21 mouse cellular contexts compared by ENCODE assay signal in the genomic region with DNA sequence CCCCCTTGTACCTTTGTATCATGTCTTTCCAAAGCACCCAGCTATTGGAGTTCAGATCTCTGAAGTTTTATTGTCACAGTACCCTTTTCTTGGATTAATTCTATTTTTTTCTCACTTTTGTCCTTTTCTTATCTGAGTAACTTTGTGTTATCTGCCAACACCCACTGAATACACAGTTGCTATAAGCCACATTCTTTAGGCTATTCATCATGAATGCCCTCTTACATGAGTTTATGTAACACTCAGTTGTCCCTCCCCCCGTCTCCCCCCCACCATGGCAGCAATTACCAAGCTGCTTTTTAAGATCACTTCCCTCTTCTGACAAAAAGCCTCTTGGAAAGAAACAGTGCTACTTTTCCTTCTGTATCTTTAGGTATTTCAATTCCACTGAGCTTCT.
DNase-seq lines count a peak whose midpoint lies in the region; ATAC-seq and TF ChIP-seq lines count a peak whose summit lies in the region.
"Had no signal": no experiment of that assay in that cellular context is flagged by ENCODE, and none has a peak within 500 bp of the region (broad histone marks: within the 10 kb centered on the region; RNA-seq: fewer than 3 reads in every experiment).

No protein-coding gene starts in this region.

- no peak overlapping the region for H3K9ac ChIP-seq in lung, postnatal 0 days (replicated peaks; ENCODE audit: low read depth)
- H3K9ac ChIP-seq in intestine, embryonic 15.5 days, result no peak overlapping the region
- H3K9ac ChIP-seq in stomach, embryonic 15.5 days, result no peak overlapping the region
- H3K9ac ChIP-seq: embryonic facial prominence, embryonic 12.5 days; embryonic facial prominence, embryonic 15.5 days; hindbrain, embryonic 12.5 days; hindbrain, embryonic 15.5 days had no signal

- no peaks in the 10 kb centered on the region for H3K36me3 ChIP-seq in lung, postnatal 0 days (ENCODE audit: insufficient read depth, low read length)
- no peaks in the 10 kb centered on the region for H3K36me3 ChIP-seq in intestine, embryonic 15.5 days
- H3K36me3 ChIP-seq in stomach, embryonic 15.5 days, result no peaks in the 10 kb centered on the region
- H3K36me3 ChIP-seq: embryonic facial prominence, embryonic 12.5 days; embryonic facial prominence, embryonic 15.5 days; hindbrain, embryonic 12.5 days; hindbrain, embryonic 15.5 days had no signal

- no peak overlapping the region for H3K4me3 ChIP-seq in lung, postnatal 0 days (ENCODE audit: low read depth, low read length)
- H3K4me3 ChIP-seq in intestine, embryonic 15.5 days (replicated peaks), result no peak overlapping the region
- no peak overlapping the region for H3K4me3 ChIP-seq in stomach, embryonic 15.5 days (replicated peaks)
- H3K4me3 ChIP-seq: embryonic facial prominence, embryonic 12.5 days; embryonic facial prominence, embryonic 15.5 days; hindbrain, embryonic 12.5 days; hindbrain, embryonic 15.5 days had no signal

- peak; percentile 7; the same call in 1 of the 2 replicates for TF ChIP-seq EP300 in lung, postnatal 0 days (IDR thresholded peaks at IDR 0.05)

- H3K27ac ChIP-seq in lung, postnatal 0 days (ENCODE audit: low read length), result no peak overlapping the region
- H3K27ac ChIP-seq in intestine, embryonic 15.5 days, result no peak overlapping the region
- H3K27ac ChIP-seq in stomach, embryonic 15.5 days, result no peak overlapping the region
- H3K27ac ChIP-seq: embryonic facial prominence, embryonic 12.5 days; embryonic facial prominence, embryonic 15.5 days; hindbrain, embryonic 12.5 days; hindbrain, embryonic 15.5 days had no signal

- ATAC-seq in lung, postnatal 0 days, result peak; percentile 78
- ATAC-seq in intestine, embryonic 15.5 days, result peak; percentile 94
- ATAC-seq in stomach, embryonic 15.5 days (ENCODE audit: insufficient read depth, low FRiP score, low read depth), result peak; percentile 77; the same call in 1 of the 2 replicates
- no peak for ATAC-seq in inflammation-experienced regulatory T-cells, adult 6 months
- ATAC-seq: forebrain, embryonic 14.5 days; Patski had no signal

- WGBS in lung, postnatal 0 days, result 15% methylated on average over 1 of the region's 1 CpGs
- 39% methylated on average over 1 of the region's 1 CpGs for WGBS in intestine, embryonic 15.5 days
- 66% methylated on average over 1 of the region's 1 CpGs for WGBS in stomach, embryonic 15.5 days

- DNase-seq in lung, postnatal 0 days (ENCODE audit: low spot score), result peak; percentile 36
- DNase-seq in lung, postnatal 14 days, result no peak
- DNase-seq in retina, postnatal 1 day, result no peak
- no peak for DNase-seq in cerebellum, adult 9-10 months
- DNase-seq: adrenal gland, postnatal 10 days; adrenal gland, postnatal 36 days; cerebellum, adult 18-20 months; cerebellum, adult 9-11 months; cerebellum, postnatal 25 days; gastrocnemius, postnatal 10 days; gastrocnemius, postnatal 36 days had no signal

- H3K4me2 ChIP-seq in lung, postnatal 0 days (replicated peaks; ENCODE audit: low read depth, low read length), result no peak overlapping the region
- H3K4me2 ChIP-seq in intestine, embryonic 15.5 days (replicated peaks), result no peak overlapping the region
- H3K4me2 ChIP-seq in stomach, embryonic 15.5 days, result no peak overlapping the region
- H3K4me2 ChIP-seq: embryonic facial prominence, embryonic 12.5 days; embryonic facial prominence, embryonic 15.5 days; heart, embryonic 11.5 days; hindbrain, embryonic 12.5 days; hindbrain, embryonic 15.5 days had no signal

- no peaks in the 10 kb centered on the region for H3K4me1 ChIP-seq in lung, postnatal 0 days (ENCODE audit: insufficient read depth, low read depth, low read length)
- H3K4me1 ChIP-seq in intestine, embryonic 15.5 days (replicated peaks), result no peaks in the 10 kb centered on the region
- H3K4me1 ChIP-seq in stomach, embryonic 15.5 days, result no peaks in the 10 kb centered on the region
- H3K4me1 ChIP-seq: embryonic facial prominence, embryonic 12.5 days; embryonic facial prominence, embryonic 15.5 days; hindbrain, embryonic 12.5 days; hindbrain, embryonic 15.5 days had no signal

- H3K9me3 ChIP-seq in lung, postnatal 0 days (ENCODE audit: low read length), result no peaks in the 10 kb centered on the region
- H3K9me3 ChIP-seq in intestine, embryonic 15.5 days, result no peaks in the 10 kb centered on the region
- H3K9me3 ChIP-seq in stomach, embryonic 15.5 days, result no peaks in the 10 kb centered on the region
- H3K9me3 ChIP-seq: embryonic facial prominence, embryonic 12.5 days; embryonic facial prominence, embryonic 15.5 days; hindbrain, embryonic 12.5 days; hindbrain, embryonic 15.5 days had no signal

- H3K27me3 ChIP-seq in lung, postnatal 0 days (replicated peaks; ENCODE audit: insufficient read depth, low read length), result no peaks in the 10 kb centered on the region
- no peaks in the 10 kb centered on the region for H3K27me3 ChIP-seq in intestine, embryonic 15.5 days (replicated peaks)
- no peaks in the 10 kb centered on the region for H3K27me3 ChIP-seq in stomach, embryonic 15.5 days (replicated peaks)
- H3K27me3 ChIP-seq: embryonic facial prominence, embryonic 12.5 days; embryonic facial prominence, embryonic 15.5 days; hindbrain, embryonic 12.5 days; hindbrain, embryonic 15.5 days; Patski had no signal

- no peak for TF ChIP-seq CTCF in lung, postnatal 0 days (IDR thresholded peaks at IDR 0.05)
